10 mouse cellular contexts compared by ENCODE assay signal in genomic region chr4:116282211-116282610, GRCm38 (mm10).
A peak's percentile ranks its signal among the peaks of the same experiment; 100 is the strongest.
DNase-seq lines count a peak whose midpoint lies in the region; ATAC-seq and TF ChIP-seq lines count a peak whose summit lies in the region.
"Had no signal": no experiment of that assay in that cellular context is flagged by ENCODE, and none has a peak within 500 bp of the region (broad histone marks: within the 10 kb centered on the region; RNA-seq: fewer than 3 reads in every experiment).

No protein-coding gene starts in this region.

- no peak overlapping the region for H3K4me2 ChIP-seq in lung, postnatal 0 days (replicated peaks; ENCODE audit: low read depth, low read length)
- H3K4me2 ChIP-seq in forebrain, embryonic 11.5 days (ENCODE audit: low read depth, low read length, severe bottlenecking): no peak overlapping the region
- H3K4me2 ChIP-seq: neural tube, embryonic 15.5 days had no signal

- no peak overlapping the region for H3K27ac ChIP-seq in lung, postnatal 0 days (ENCODE audit: low read length)
- no peak overlapping the region for H3K27ac ChIP-seq in forebrain, embryonic 11.5 days (ENCODE audit: low read depth, low read length)
- H3K27ac ChIP-seq: neural tube, embryonic 15.5 days had no signal

- no peaks in the 10 kb centered on the region for H3K4me1 ChIP-seq in lung, postnatal 0 days (ENCODE audit: insufficient read depth, low read depth, low read length)
- H3K4me1 ChIP-seq in forebrain, embryonic 11.5 days (replicated peaks; ENCODE audit: control insufficient read depth, insufficient read depth, low read length): no peaks in the 10 kb centered on the region
- H3K4me1 ChIP-seq: neural tube, embryonic 15.5 days had no signal

- no peaks in the 10 kb centered on the region for H3K36me3 ChIP-seq in lung, postnatal 0 days (ENCODE audit: insufficient read depth, low read length)
- H3K36me3 ChIP-seq in forebrain, embryonic 11.5 days (ENCODE audit: control insufficient read depth, insufficient read depth, low read length): peaks cover 5% of the 10 kb centered on the region; the same call in 1 of the 2 replicates

- peak; percentile 51 for TF ChIP-seq CTCF in lung, postnatal 0 days (IDR thresholded peaks at IDR 0.05)

- 75% methylated on average over 2 of the region's 2 CpGs for WGBS in lung, postnatal 0 days
- 82% methylated on average over 2 of the region's 2 CpGs for WGBS in forebrain, embryonic 11.5 days

- H3K27me3 ChIP-seq in lung, postnatal 0 days (replicated peaks; ENCODE audit: insufficient read depth, low read length): no peaks in the 10 kb centered on the region
- no peaks in the 10 kb centered on the region for H3K27me3 ChIP-seq in forebrain, embryonic 11.5 days (ENCODE audit: control insufficient read depth, insufficient read depth, low read length)
- H3K27me3 ChIP-seq: neural tube, embryonic 15.5 days had no signal

- no peak for ATAC-seq in lung, postnatal 0 days
- ATAC-seq in forebrain, embryonic 11.5 days (replicated peaks; ENCODE audit: low FRiP score): no peak
- ATAC-seq: forebrain, embryonic 14.5 days had no signal

- H3K4me3 ChIP-seq in lung, postnatal 0 days (ENCODE audit: low read depth, low read length): no peak overlapping the region
- no peak overlapping the region for H3K4me3 ChIP-seq in forebrain, embryonic 11.5 days (ENCODE audit: low read depth, low read length)
- H3K4me3 ChIP-seq: neural tube, embryonic 15.5 days had no signal

- peak; percentile 22 to 33 for DNase-seq in heart, postnatal 10 days
- DNase-seq in heart, adult 9 months (ENCODE audit: low spot score in 2 of 2): no peak
- DNase-seq in lung, postnatal 0 days (ENCODE audit: low spot score): no peak
- DNase-seq in lung, postnatal 25 days (ENCODE audit: low spot score): no peak
- DNase-seq in cerebellum, adult 8-10 months: peak; percentile 30
- DNase-seq in thymus, postnatal 25 days: peak; percentile 19
- DNase-seq in forebrain, embryonic 11.5 days (ENCODE audit: low spot score): no peak
- DNase-seq: heart, postnatal 36 days had no signal

- intact Hi-C loops in heart, postnatal 10 days (cut with DNase I): loop anchor here (2.0 kb wide), 1 partner anchor 111 kb away; no protein-coding TSS in a partner anchor

- H3K9ac ChIP-seq in lung, postnatal 0 days (replicated peaks; ENCODE audit: low read depth): no peak overlapping the region
- no peak overlapping the region for H3K9ac ChIP-seq in forebrain, embryonic 11.5 days (ENCODE audit: low read length)
- H3K9ac ChIP-seq: neural tube, embryonic 15.5 days had no signal

- no peaks in the 10 kb centered on the region for H3K9me3 ChIP-seq in lung, postnatal 0 days (ENCODE audit: low read length)
- H3K9me3 ChIP-seq in forebrain, embryonic 11.5 days (ENCODE audit: control insufficient read depth, low read length): no peaks in the 10 kb centered on the region
- H3K9me3 ChIP-seq: neural tube, embryonic 15.5 days had no signal

- no peak for TF ChIP-seq EP300 in lung, postnatal 0 days (IDR thresholded peaks at IDR 0.05)

Comparison
In these comparisons a context has a peak if more than half of its experiments do, and no peak if none do; other contexts are left out.
1. DNase-seq: peak in heart, postnatal 10 days (2 of 2), cerebellum, adult 8-10 months (single experiment) and thymus, postnatal 25 days (single experiment); none in heart, adult 9 months (0 of 2), lung, postnatal 0 days (single experiment), lung, postnatal 25 days (single experiment) and forebrain, embryonic 11.5 days (single experiment).